Mouse (Mus musculus) right cerebral cortex, postnatal 25 days (tissue): ENCODE measurements around the gene Lsm10.

Source experiments
- DNase-seq: peaks from one replicate; pipeline ENCODE4 v3.0.0; 2022

Gene Lsm10

DNA sequence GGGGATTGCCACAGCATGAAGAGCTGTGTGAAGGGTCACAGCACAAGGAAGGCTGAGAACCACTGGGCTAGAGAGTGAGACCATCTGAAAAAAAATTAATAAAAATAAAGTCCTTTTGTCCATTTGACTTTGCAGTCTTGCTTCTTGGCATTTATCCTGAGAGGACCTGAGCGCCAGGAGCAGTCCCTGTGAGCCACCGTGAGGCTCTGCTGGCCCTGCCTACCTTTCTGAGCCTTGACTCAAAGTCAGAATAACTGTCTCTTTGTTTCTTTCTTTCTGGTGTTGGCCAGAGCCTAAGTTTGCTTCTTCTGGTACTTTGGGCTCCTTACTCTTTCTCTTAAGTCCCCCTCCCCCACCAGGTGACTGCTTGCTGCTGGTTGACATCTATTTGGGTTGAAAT lies 24.1 kb downstream of the Lsm10 start:
- DNase-seq, result no peak

DNA sequence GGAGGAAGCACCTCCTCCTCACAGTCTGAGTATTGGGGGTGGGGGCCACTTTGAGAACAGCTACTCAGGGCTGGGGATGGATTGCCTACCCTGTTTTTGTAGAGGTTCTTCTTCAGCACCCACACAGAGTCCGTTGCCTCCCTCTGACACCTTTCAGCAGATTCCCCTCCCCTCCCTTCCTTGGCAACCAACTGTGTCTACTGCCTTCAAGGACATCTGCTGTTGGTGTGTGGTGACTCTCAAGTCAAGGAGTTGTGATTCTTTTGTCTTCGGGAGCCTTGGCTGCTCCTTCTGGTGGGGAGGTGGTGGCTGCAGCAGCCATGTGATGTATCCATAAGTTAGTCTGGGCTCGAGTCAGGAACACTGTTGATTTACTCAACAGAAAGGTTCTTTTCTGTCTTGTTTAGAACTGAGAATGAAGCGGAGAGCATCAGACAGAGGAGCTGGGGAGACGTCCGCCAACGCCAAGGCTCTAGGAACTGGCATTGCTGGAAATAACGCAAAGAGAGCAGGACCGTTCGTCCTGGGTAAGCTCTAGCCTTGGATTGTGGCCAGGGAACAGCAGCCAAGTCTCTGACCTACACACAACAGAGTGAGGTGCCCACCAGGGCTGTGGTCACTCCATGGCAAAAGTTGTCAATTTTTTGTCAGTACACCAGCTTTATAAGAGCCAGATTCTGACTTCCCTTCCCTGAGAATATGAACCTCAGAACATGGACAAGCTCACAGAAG lies 27.1 kb downstream of the Lsm10 start:
- DNase-seq, result no peak

DNA sequence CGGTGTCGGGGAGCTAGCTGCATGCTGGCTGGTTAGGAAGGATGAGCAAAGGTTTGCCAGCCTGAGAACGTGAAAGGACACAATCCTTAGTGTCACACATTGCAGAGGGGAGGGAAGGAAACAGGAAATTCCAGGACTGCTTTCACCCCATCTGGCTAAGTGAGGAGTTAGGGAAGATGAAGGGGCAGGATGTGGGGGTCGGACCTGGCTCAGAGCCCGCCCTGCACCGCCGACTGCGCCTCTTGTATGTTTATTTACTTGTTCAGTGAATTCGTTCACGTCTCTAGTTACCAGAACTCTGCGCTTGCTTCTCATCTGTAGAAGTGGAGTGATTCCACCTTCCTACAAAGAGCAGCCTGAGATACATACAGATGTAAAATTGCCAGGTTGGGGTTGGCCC lies 34.1 kb downstream of the Lsm10 start:
- no peak for DNase-seq

DNA sequence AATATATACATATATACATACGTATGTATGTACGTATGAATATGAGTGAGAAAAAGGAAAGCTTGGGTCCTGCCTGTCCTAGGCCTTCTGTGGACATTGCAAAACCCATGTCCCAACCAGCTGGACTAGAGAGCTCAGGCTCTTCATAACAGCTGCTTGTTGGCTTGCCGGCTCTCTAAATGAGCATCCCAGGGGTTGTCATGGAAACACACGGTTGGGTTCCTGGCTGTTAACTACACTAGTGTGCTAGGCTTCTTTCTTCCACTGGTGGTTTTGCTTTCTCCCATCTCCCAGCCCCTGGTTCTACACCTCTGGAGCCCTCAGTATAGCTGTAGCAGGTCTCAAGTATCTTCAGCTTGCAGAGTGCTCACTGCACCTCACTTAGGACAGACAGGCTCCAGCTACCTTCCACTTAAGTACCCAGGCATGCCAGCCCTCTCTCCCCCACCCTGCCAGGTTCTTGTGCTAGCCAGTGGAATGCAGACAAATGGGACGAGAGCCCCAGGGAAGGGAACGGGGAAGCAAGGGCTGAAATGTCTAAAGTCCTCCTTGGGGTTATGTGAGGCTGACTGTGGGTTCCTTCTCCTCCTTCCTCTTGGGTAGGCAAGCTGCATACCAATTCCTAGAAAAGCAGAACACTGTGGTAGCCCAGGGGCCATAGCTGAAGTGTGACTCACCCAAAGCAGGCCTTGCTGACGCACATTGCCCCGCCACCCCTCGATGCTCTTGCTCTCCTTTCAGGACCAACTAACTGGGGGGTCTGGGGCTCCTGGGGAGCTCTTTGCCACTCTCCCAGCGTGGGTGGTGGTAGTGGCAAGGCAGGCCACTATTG lies 35.1 kb downstream of the Lsm10 start:
- DNase-seq, result no peak

DNA sequence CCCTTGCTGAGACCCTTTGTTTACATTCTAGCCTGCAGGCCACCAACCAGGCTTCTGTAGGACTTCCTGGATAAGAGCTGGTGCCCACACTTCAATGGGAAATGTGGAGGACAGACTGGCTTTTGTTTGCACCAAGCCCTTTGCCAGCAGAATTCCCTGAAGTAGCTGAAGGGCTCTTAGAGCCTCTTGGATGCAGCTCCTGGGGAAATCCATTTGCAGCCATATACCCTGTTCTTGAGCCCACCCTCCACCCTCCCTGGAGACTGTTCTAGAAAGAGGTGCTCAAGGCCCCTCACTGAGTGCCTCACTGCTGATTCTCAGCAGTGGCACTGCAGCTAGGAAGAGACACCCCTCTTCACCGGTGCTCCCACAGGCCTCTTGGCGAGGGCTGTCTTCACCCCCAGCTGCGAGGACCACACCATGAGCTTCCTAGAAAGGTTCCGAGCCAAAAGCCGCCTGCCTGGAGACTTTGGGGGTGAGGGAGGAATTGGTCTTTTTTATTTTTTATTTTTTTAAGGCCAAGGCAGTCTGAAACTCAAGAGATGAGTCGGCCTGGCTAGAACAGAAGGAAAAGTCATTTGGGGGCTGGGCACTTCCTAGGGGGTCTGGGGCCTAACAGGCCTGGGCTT lies 36.3 kb downstream of the Lsm10 start:
- DNase-seq, result no peak

DNA sequence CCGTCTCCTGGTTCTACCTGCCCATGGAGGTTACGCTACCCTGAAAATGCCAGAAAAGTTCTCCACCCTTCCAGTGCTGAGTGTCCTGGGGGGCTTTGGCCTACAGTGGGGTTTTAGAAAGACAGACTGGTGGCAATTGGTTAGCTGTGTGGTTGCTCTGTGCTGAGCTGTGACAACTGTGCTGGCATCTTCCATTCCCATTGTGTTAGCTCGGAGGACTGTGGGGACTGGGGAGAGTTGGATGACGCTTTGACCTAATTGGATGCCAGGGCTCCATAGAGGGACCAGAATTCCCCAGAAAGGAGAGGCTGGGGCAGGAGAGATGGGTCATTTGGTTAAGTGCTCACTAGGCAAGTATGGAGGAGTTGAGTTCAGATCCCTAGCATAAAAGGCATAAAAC lies 37.8 kb downstream of the Lsm10 start:
- DNase-seq, result no peak

DNA sequence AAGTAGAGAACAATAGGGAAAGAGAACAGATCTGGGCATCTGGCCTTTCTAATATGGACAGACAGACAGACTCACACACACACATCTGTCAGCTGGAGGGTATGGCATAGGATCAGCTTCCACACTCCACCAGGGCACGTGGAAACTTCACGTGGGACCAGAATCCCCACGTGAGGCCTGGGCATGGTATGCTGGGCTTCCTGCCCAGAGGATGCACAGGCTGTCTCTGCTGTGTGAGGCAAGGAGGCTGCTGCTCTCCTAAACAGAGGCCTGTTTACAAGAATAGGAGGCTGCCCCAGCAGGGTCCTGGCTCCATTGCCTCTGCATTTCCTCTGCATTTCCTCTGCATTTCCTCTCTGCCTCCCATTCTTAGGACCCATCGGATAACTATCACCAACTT lies 38.2 kb downstream of the Lsm10 start:
- DNase-seq, result no peak

DNA sequence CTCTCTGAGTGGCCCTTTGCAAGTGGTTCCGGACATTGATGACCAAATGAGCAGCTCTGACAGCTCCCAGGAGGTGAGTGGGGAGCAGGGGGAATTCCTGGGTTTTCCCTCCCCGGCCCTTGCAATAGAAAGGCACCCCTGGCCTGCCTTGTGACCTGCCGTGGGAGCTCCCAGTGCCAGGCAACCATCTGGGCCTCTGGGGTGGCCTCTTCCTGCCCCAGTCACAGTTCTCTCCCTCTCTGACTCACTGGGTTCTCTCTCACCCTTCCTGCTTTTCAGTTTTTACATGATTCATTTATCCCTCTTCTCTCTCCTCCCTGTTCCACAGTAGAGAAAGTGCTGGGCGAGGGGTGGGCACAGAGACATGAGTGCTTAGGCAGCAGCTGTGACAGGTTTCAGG lies 41.4 kb downstream of the Lsm10 start:
- DNase-seq, result no peak

DNA sequence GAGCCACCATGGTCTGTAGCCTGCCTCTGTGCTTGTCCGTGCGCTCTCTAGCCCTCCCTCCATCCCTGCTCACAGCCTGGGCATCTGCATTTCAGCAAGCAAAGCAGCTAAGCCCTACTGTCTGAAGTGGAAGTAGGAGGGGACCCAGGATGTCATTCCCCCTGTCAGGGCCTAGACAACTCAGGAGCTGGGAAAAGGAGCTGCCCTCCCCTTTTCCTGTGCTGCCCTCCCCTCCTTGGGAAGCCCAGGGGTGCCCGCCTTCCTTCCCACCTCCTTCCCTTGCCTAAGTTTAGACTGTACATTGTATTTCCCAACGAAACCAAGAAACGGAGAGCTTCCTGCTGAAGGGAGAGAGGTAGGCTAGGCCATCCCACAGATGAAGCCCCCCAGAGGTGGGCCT lies 44.6 kb downstream of the Lsm10 start:
- no peak for DNase-seq

DNA sequence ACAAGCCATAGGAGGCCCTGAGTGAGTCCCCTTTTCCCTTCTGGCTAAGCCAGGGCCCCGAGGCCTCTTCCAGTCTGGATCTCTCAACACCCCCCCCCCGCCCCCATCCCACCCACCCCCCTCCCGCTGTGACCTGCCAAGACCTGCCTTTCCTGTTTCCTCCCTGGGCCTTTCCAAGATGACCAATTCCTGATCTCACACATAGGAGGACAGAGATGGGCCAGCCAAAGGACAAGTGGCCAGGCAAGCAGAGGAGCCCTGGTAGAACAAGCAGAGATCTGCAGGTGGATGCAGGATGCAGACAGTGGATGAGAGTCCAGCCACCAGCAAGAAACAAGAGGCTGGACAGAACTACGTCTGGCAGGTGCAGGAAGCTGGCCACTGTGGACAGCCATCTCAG lies 49.0 kb downstream of the Lsm10 start:
- DNase-seq, result no peak

DNA sequence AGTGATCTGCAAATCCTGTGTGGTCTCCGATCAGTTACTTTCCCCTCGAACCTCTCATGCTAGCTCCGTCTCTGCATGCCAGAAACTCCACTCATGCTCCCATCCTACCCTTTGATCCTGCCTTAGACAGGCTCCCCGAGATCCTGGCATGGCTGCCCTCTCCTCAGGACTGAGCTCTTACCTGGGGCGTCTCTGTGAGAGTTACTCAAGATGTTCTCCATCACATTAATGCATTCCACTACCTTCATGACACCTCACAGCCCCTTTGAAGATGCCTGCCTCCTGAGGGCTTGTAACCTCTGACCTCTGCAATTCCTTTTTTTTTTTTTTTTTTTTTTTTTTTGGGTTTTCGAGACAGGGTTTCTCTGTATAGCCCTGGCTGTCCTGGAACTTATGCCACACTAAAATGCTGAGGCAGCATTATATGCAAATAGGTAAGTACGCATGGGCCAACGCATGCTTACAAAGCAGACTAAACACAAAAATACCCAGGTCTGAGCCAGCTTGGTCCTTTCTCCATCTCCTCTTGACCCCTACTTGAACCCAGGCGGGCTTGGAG lies 50.6 kb downstream of the Lsm10 start:
- DNase-seq, result no peak

DNA sequence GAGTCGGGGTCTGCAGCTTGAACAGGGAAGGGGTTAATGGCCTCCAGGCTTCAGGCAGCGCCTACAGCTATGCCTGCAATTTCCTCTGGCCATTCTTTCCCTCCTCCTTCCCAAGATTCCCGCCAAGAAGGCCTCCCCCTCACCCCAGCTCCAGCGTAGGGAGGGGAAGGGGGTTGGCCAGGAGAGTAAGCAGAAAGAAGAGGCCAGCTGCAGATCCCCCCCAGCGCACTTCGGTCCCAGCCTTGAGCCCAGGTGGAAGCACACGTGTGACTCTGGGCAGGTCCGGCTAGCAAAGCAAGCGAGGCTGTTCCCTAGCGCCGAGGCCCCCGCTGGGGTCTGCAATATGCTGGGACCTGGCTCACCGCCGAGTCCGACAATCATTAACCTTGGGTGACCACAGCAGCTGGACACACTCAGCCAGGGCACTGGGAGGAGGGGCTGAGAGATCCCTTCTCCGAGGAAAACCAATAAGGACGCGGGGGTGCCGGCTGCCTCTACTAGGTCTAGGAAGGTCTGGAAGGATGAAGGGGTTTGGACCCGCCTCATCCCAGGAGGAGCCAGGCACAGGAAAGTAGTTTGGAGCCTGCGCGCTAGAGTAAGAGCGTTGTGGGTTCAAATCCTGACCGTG lies 51.2 kb downstream of the Lsm10 start, which contains the start of gene Eva1b:
TSS of gene Eva1b (plus strand) at position 212 of the 628 bp plus-strand sequence.
- no peak for DNase-seq
